Mouse (Mus musculus) heart, embryonic 16.5 days (tissue): ENCODE data around the gene St3gal5. TPM values are rescaled to one million over a fixed set of nuclear protein-coding genes. Genes with fewer than 3 reads are reported as not detected.

Source experiments
- ATAC-seq: fragments of 200-750 bp; cut with Nextera tagmentation; replicated peaks from 2 replicates; pipeline ENCODE4 v1.8.0; 2017; ENCODE audit warnings: moderate number of reproducible peaks; ENCODE audit not compliant: insufficient read depth, low FRiP score; ENCODE audit errors: extremely low read depth
- H3K27ac ChIP-seq: fragments of 300-500 bp; sonication (generic); 2 replicates; pipeline ENCODE4 v1.5.1; 2014; ENCODE audit warnings: mild to moderate bottlenecking, low read length, control low read depth, moderate library complexity
- H3K27me3 ChIP-seq: fragments of 300-500 bp; sonication (generic); 2 replicates; pipeline ENCODE4 v1.6.1; 2014; ENCODE audit warnings: low read length, mixed read lengths; ENCODE audit not compliant: control insufficient read depth, insufficient read depth
- H3K36me3 ChIP-seq: fragments of 300-500 bp; sonication (generic); 2 replicates; pipeline ENCODE4 v1.6.1; 2014; ENCODE audit not compliant: control insufficient read depth, insufficient read depth
- H3K4me1 ChIP-seq: fragments of 300-500 bp; sonication (generic); 2 replicates; pipeline ENCODE4 v1.6.1; 2014; ENCODE audit warnings: low read length, mixed read lengths; ENCODE audit not compliant: control insufficient read depth, insufficient read depth
- H3K4me2 ChIP-seq: fragments of 300-500 bp; sonication (generic); 2 replicates; pipeline ENCODE4 v1.6.1; 2014; ENCODE audit warnings: low read depth, mild to moderate bottlenecking, control low read depth, low read length
- H3K4me3 ChIP-seq: fragments of 300-500 bp; sonication (generic); 2 replicates; pipeline ENCODE4 v1.5.1; 2014; ENCODE audit warnings: mild to moderate bottlenecking, control low read depth, low read length
- H3K9ac ChIP-seq: fragments of 300-500 bp; sonication (generic); 2 replicates; pipeline ENCODE4 v1.6.1; 2014; ENCODE audit warnings: low read length, control low read depth
- H3K9me3 ChIP-seq: fragments of 300-500 bp; sonication (generic); replicated peaks from 2 replicates; pipeline ENCODE4 v1.6.1; 2016; ENCODE audit warnings: low read length; ENCODE audit not compliant: control insufficient read depth
- WGBS: fragments of 180-500 bp; shearing (Covaris S2); extraction: QIAGEN DNeasy Blood & Tissue Kit; methylation state at CpG from one replicate; pipeline ENCODE4 v1.1.7; 2014; 5-methylcytosine and 5-hydroxymethylcytosine counted together
- polyA plus RNA-seq: library from polyadenylated mRNA; unstranded; fragments of >200 nt; fragmentation: Nextera tagmentation; extraction: Ambion mirVana; gene quantifications from 2 replicates; pipeline ENCODE4 v1.2.1, GENCODE M21; 2015

St3gal5 gene
- polyA plus RNA-seq, 1 experiment from 2014 or later = 36.6 TPM

DNA sequence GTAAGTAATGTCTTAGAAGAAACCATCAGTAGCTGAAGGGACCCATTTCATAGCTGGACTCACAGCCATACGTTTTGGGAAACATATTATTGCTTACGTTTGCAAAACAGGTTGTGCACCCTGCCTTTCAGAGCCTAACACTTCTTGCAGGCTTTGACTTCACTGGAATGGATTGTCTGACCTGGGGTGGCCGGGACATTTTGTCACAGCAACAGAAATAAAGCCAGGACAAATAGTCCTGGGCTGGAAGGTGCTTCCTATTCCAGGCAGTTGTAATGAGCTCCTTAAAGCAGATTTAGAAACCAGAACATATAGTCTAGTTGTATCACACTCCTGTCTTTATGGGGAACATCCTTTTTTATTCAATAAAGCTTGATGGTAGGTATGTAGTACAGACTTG is 63.6 kb downstream of the St3gal5 start:
- 80% methylated on average over 3 of the region's 3 CpGs for WGBS
- H3K4me2 ChIP-seq = no peak overlapping the region
- no peak overlapping the region for H3K9ac ChIP-seq

GRCm38 (mm10) chr6:72161751-72162150 is 64.4 kb downstream of the St3gal5 start:
- H3K4me3 ChIP-seq = no peak overlapping the region
- H3K27me3 ChIP-seq = no peaks in the 10 kb centered on the region
- peak overlapping the region; percentile 9; the same call in 1 of the 2 replicates for H3K27ac ChIP-seq
- ATAC-seq = no peak
- no peak overlapping the region for H3K9ac ChIP-seq
- peaks cover 9% of the 10 kb centered on the region for H3K4me1 ChIP-seq
- H3K4me2 ChIP-seq = peak overlapping the region; percentile 43
- no peaks in the 10 kb centered on the region for H3K36me3 ChIP-seq
- H3K9me3 ChIP-seq = no peaks in the 10 kb centered on the region
- WGBS = 75% methylated on average over 5 of the region's 5 CpGs

More for the DNA sequence above, 63.6 kb downstream of the St3gal5 start:
- no peak for ATAC-seq
- Histone ChIP-seq H3K27me3 (no peaks in the 10 kb centered on the region), H3K27ac (no peak overlapping the region), H3K4me1 (peaks cover 9% of the 10 kb centered on the region), H3K36me3 (no peaks in the 10 kb centered on the region), H3K9me3 (no peaks in the 10 kb centered on the region), H3K4me3 (no peak overlapping the region)

DNA sequence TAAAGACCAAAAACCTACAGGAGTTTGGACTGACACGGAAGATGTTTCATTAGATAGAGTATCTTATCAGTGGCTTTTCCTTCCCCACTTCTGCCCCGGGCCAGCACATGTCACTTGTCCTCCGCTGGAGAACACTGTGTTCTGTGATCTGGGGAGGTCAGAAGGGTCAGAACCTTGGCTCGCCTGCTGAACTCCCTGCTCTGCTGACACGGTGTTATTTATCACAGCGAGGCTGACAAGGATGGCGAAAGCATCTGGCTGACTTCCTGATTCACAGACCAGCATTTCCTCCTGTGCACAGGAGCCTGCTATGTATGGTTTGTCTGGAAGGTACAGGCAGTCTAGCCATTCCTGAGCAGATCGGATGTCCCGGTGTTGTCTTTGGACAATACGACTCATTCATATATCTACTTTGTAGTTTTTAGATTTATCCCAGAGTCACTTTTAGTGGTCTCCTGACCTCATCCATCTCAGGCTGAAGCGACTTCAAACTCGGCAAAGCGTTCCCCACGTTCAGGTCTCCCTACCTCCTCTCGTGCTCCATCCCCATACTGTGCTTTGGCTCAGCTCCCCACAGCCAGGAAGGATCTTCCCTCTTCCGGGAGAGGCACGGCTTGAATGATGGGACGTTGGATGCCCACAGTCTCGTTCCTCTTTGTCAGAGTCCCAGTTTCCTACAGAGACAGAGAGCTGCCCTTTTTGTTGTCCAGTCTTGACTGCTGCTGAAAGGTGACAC is 64.9 kb downstream of the St3gal5 start:
- Histone ChIP-seq H3K4me2 (peak overlapping the region; percentile 43), H3K4me3 (no peak overlapping the region; the same call in 1 of the 2 replicates), H3K27ac (peak overlapping the region; percentile 9; the same call in 1 of the 2 replicates), H3K9me3 (no peaks in the 10 kb centered on the region), H3K9ac (no peak overlapping the region), H3K4me1 (peaks cover 9% of the 10 kb centered on the region), H3K27me3 (no peaks in the 10 kb centered on the region), H3K36me3 (no peaks in the 10 kb centered on the region)
- peak; percentile 72 for ATAC-seq
- WGBS = 20% methylated on average over 19 of the region's 19 CpGs

- Histone ChIP-seq H3K9ac (peak overlapping the region; percentile 29; the same call in 1 of the 2 replicates), H3K4me1 (peaks cover 9% of the 10 kb centered on the region), H3K36me3 (no peaks in the 10 kb centered on the region), H3K27ac (no peak overlapping the region), H3K4me2 (peak overlapping the region; percentile 21; the same call in 1 of the 2 replicates), H3K4me3 (no peak overlapping the region), H3K9me3 (no peaks in the 10 kb centered on the region), H3K27me3 (no peaks in the 10 kb centered on the region)
- ATAC-seq = peak; percentile 77; the same call in 1 of the 2 replicates
- WGBS = 15% methylated on average over 20 of the region's 20 CpGs
Observed at GRCm38 (mm10) chr6:72164321-72165275, 67.2 kb downstream of the St3gal5 start.

DNA sequence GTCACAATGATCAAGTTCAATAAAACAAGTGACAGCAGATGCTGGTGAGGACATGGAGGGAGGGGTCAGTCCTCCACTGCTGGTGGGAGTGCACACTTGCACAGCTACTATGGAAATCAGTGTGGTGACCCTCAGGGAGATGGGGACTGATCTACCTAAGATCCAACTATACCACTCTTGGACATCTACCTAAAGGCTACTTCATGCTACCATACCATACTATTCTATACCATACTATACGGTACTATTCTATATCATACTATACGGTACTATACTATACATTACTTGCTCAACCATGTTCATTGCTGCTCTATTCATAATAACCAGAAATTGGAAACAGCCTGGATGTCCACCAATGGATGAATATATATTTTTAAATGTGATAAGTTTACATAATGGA is 68.5 kb downstream of the St3gal5 start:
- Histone ChIP-seq H3K4me3 (no peak overlapping the region), H3K36me3 (no peaks in the 10 kb centered on the region), H3K9me3 (no peaks in the 10 kb centered on the region), H3K4me2 (no peak overlapping the region), H3K4me1 (peaks cover 9% of the 10 kb centered on the region), H3K27me3 (no peaks in the 10 kb centered on the region), H3K27ac (no peak overlapping the region), H3K9ac (no peak overlapping the region)
- WGBS = 58% methylated on average over 2 of the region's 2 CpGs
- ATAC-seq = no peak

- H3K4me2 ChIP-seq = no peak overlapping the region
- no peaks in the 10 kb centered on the region for H3K4me1 ChIP-seq
- 85% methylated on average over 3 of the region's 3 CpGs for WGBS
- no peak for ATAC-seq
- no peaks in the 10 kb centered on the region for H3K36me3 ChIP-seq
- no peaks in the 10 kb centered on the region for H3K9me3 ChIP-seq
- no peaks in the 10 kb centered on the region for H3K27me3 ChIP-seq
- no peak overlapping the region for H3K9ac ChIP-seq
- H3K27ac ChIP-seq = no peak overlapping the region
- no peak overlapping the region for H3K4me3 ChIP-seq
Observed at GRCm38 (mm10) chr6:72171391-72171790, 74.0 kb downstream of the St3gal5 start.

GRCm38 (mm10) chr6:72173350-72173749 is 76.0 kb downstream of the St3gal5 start:
- H3K4me2 ChIP-seq = no peak overlapping the region
- no peak overlapping the region for H3K9ac ChIP-seq
- H3K27ac ChIP-seq = no peak overlapping the region
- H3K27me3 ChIP-seq = no peaks in the 10 kb centered on the region
- WGBS = 14% methylated on average over 1 of the region's 1 CpGs
- H3K36me3 ChIP-seq = no peaks in the 10 kb centered on the region
- H3K4me3 ChIP-seq = no peak overlapping the region
- no peak for ATAC-seq
- no peaks in the 10 kb centered on the region for H3K9me3 ChIP-seq
- no peaks in the 10 kb centered on the region for H3K4me1 ChIP-seq

DNA sequence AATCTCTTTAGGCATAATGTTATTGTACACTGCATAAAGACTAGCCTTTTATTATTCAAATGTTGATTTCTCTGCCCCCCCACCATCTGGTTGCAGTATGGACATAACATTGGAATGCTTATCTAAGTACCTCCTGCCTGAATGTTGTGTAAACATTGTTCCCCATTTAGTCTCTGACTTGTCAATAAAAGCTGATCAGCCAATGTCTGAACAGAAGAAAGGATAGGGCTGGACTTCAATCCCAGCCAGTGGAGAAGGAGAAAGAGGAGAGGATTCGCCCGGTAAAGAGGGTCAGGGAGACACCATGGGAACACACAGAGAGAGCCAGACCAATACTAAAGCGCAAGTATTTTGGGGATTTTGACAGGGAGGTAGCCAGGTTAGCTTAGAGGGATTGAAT is 78.0 kb downstream of the St3gal5 start:
- WGBS = 56% methylated on average over 3 of the region's 3 CpGs
- H3K9me3 ChIP-seq = no peaks in the 10 kb centered on the region
- H3K4me2 ChIP-seq = no peak overlapping the region
- H3K27me3 ChIP-seq = no peaks in the 10 kb centered on the region
- no peak overlapping the region for H3K27ac ChIP-seq
- H3K4me1 ChIP-seq = peaks cover 9% of the 10 kb centered on the region
- no peak overlapping the region for H3K9ac ChIP-seq
- no peak for ATAC-seq
- no peaks in the 10 kb centered on the region for H3K36me3 ChIP-seq
- no peak overlapping the region for H3K4me3 ChIP-seq

- 81% methylated on average over 5 of the region's 5 CpGs for WGBS
- Histone ChIP-seq H3K27me3 (no peaks in the 10 kb centered on the region), H3K27ac (no peak overlapping the region), H3K9me3 (no peaks in the 10 kb centered on the region), H3K4me1 (peaks cover 15% of the 10 kb centered on the region), H3K4me2 (no peak overlapping the region), H3K9ac (no peak overlapping the region), H3K4me3 (no peak overlapping the region), H3K36me3 (no peaks in the 10 kb centered on the region)
- ATAC-seq = no peak
Observed at GRCm38 (mm10) chr6:72176004-72176403, 78.6 kb downstream of the St3gal5 start.
